Mouse (Mus musculus) thymus, adult 2 months (tissue): Measurements from ENCODE around the gene Alg1.
"Not testable (repeated sequence)": the region's sequence is repeated elsewhere in the genome, so short reads cannot be mapped to it uniquely, and the experiment has no call there.

ENCODE experiments used
- CTCF ChIP-seq: fragments of 200-500 bp; IDR thresholded peaks from 2 replicates; pipeline ENCODE4 v1.5.1; 2012; ENCODE audit warnings: mild to moderate bottlenecking, control low read depth, low read length, moderate library complexity, borderline replicate concordance; ENCODE audit not compliant: control insufficient read depth, poor library complexity, insufficient read depth; ENCODE audit errors: extremely low read depth
- POLR2A ChIP-seq: fragments of 200-500 bp; IDR thresholded peaks from 2 replicates; pipeline ENCODE4 v1.6.1; 2012; ENCODE audit warnings: mild to moderate bottlenecking, low read length, control low read depth, moderate library complexity; ENCODE audit not compliant: control insufficient read depth, poor library complexity, insufficient read depth; ENCODE audit errors: extremely low read depth

GRCm38 (mm10) chr16:5228103-5228502, 5.3 kb upstream of the Alg1 start:
- TF ChIP-seq CTCF, POLR2A: not testable (repeated sequence)
